Mouse (Mus musculus) kidney, adult 9 months (tissue): ENCODE measurements at regions not wholly inside any gene's neighbourhood (a gene's known extent, or its start where the extent isn't known, plus 50 kb on each side); places are given as distances from the start of the nearest gene placed in this dataset.

Experiments used
- DNase-seq: peaks from one replicate; pipeline ENCODE4 v3.0.0; 2022

GRCm38 (mm10) chr6:22442591-22442990 lies 86.5 kb upstream of the Fam3c start:
- DNase-seq = no peak

- no peak for DNase-seq
Measured at GRCm38 (mm10) chr6:22439871-22440270, 83.8 kb upstream of the Fam3c start.

- no peak for DNase-seq
Measured at GRCm38 (mm10) chr6:22429026-22429425, 73.0 kb upstream of the Fam3c start.

- DNase-seq = no peak
Measured at GRCm38 (mm10) chr6:22424161-22424807, 68.2 kb upstream of the Fam3c start.

- peak; percentile 12 for DNase-seq
Measured at GRCm38 (mm10) chr6:22423070-22423980, 67.3 kb upstream of the Fam3c start.

- DNase-seq = no peak
Measured at GRCm38 (mm10) chr6:22421551-22421950, 65.5 kb upstream of the Fam3c start.

- no peak for DNase-seq
Measured at GRCm38 (mm10) chr6:22418279-22418678, 62.2 kb upstream of the Fam3c start.

- peak; percentile 75 for DNase-seq
Measured at GRCm38 (mm10) chr6:22417189-22417588, 61.1 kb upstream of the Fam3c start.

- DNase-seq = no peak
Measured at GRCm38 (mm10) chr6:22411796-22412195, 55.8 kb upstream of the Fam3c start.

GRCm38 (mm10) chr6:22408808-22409589 lies 53.0 kb upstream of the Fam3c start:
- no peak for DNase-seq
